Comparison of ENCODE assay signal across 26 mouse cellular contexts in the genomic region with DNA sequence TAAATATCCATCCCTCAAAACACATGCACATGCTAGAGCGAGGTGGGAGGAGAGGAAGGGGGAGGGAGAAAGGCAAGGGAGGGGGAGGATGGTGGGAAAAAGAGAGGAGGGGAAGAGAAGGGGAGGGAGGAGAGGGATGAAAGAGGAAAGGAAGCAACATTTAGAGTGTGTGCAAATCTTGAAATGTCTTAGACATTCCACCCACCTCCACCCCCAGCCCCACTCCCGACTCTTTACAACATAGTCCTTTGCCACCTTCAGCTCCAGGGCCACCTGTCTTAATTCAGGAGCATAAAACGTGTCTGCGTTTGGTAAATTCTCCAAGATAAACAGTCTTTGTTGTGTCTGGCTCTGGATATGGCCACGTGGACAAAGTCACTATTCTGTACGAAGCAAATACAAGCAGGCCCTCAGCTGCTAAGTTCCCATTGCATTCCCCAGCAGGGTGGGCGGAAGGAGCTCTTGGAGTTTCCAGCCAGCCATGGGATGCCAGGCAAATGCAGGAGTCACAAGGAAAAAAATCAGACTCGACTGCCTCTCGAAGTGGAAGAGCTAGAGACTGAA.
"Had no signal": no experiment of that assay in that cellular context is flagged by ENCODE, and none has a peak within 500 bp of the region (broad histone marks: within the 10 kb centered on the region; RNA-seq: fewer than 3 reads in every experiment).

No protein-coding gene starts in this region.

- H3K9me3 ChIP-seq: heart, embryonic 10.5 days; hindbrain, embryonic 10.5 days; hindbrain, embryonic 12.5 days; limb, embryonic 13.5 days; liver, embryonic 13.5 days; liver, embryonic 15.5 days had no signal

- H3K36me3 ChIP-seq: heart, embryonic 10.5 days; heart, embryonic 12.5 days; hindbrain, embryonic 10.5 days; hindbrain, embryonic 12.5 days; limb, embryonic 13.5 days; liver, embryonic 13.5 days; liver, embryonic 15.5 days had no signal

- H3K9ac ChIP-seq: heart, embryonic 12.5 days; hindbrain, embryonic 12.5 days; hindbrain, embryonic 14.5 days; limb, embryonic 13.5 days; liver, embryonic 13.5 days; liver, embryonic 15.5 days; liver, postnatal 0 days had no signal

- H3K27me3 ChIP-seq: heart, embryonic 12.5 days; hindbrain, embryonic 12.5 days; limb, embryonic 13.5 days; liver, embryonic 13.5 days; liver, embryonic 15.5 days had no signal

- H3K4me1 ChIP-seq: heart, embryonic 10.5 days; heart, embryonic 12.5 days; hindbrain, embryonic 12.5 days; liver, embryonic 13.5 days; liver, embryonic 15.5 days had no signal

- H3K4me2 ChIP-seq: heart, embryonic 12.5 days; hindbrain, embryonic 12.5 days; hindbrain, embryonic 14.5 days; limb, embryonic 13.5 days; liver, embryonic 13.5 days; liver, embryonic 15.5 days had no signal

- H3K4me3 ChIP-seq: gastrocnemius, adult 2 months; heart, embryonic 10.5 days; heart, embryonic 12.5 days; hindbrain, embryonic 10.5 days; hindbrain, embryonic 12.5 days; layer of hippocampus, adult 2 months; left cerebral cortex, adult 2 months; limb, embryonic 13.5 days; liver, embryonic 13.5 days; liver, embryonic 15.5 days had no signal

- ATAC-seq: forebrain, embryonic 16.5 days; hindbrain, embryonic 16.5 days; inflammation-experienced regulatory T-cells, adult 6 months; intestine, postnatal 0 days; liver, postnatal 0 days had no signal

- DNase-seq: gastrocnemius, adult 2 months; gastrocnemius, postnatal 10 days; gastrocnemius, postnatal 25 days; heart, adult 18-20 months; heart, postnatal 10 days; heart, postnatal 4 days; kidney, adult 2 months; kidney, adult 9 months; kidney, postnatal 14 days; kidney, postnatal 4 days; liver; liver, embryonic 13.5 days; liver, postnatal 0 days had no signal

- H3K27ac ChIP-seq: gastrocnemius, adult 2 months; heart, embryonic 10.5 days; hindbrain, embryonic 10.5 days; hindbrain, embryonic 12.5 days; hindbrain, embryonic 14.5 days; layer of hippocampus, adult 2 months; left cerebral cortex, adult 2 months; liver, embryonic 13.5 days; liver, embryonic 15.5 days had no signal
